ENCODE assay signal across 28 mouse cellular contexts in genomic region chr13:9697340-9697739, GRCm38 (mm10).
"Had no signal": no experiment of that assay in that cellular context is flagged by ENCODE, and none has a peak within 500 bp of the region (broad histone marks: within the 10 kb centered on the region; RNA-seq: fewer than 3 reads in every experiment).

No protein-coding gene starts in this region.

- H3K9me3 ChIP-seq: embryonic facial prominence, embryonic 10.5 days; embryonic facial prominence, embryonic 12.5 days; embryonic facial prominence, embryonic 13.5 days; embryonic facial prominence, embryonic 15.5 days; forebrain, embryonic 10.5 days; forebrain, embryonic 12.5 days; forebrain, embryonic 13.5 days; forebrain, embryonic 15.5 days had no signal

- H3K27me3 ChIP-seq: embryonic facial prominence, embryonic 12.5 days; embryonic facial prominence, embryonic 13.5 days; embryonic facial prominence, embryonic 15.5 days; forebrain, embryonic 12.5 days; forebrain, embryonic 13.5 days; forebrain, embryonic 15.5 days had no signal

- H3K4me2 ChIP-seq: embryonic facial prominence, embryonic 12.5 days; embryonic facial prominence, embryonic 13.5 days; embryonic facial prominence, embryonic 15.5 days; forebrain, embryonic 12.5 days; forebrain, embryonic 13.5 days; forebrain, embryonic 15.5 days had no signal

- DNase-seq: cerebellum, adult 2 months; cerebellum, adult 8-10 months; cerebellum, adult 9-10 months; cerebellum, adult 9-11 months; cerebellum, postnatal 10 days; cerebellum, postnatal 14 days; cerebellum, postnatal 25 days; cerebellum, postnatal 36 days; embryo, embryonic 11 days; forebrain, postnatal 0 days; gastrocnemius, adult 2 months; gastrocnemius, postnatal 10 days; gastrocnemius, postnatal 14 days; gastrocnemius, postnatal 25 days; gastrocnemius, postnatal 36 days; heart, adult 18-20 months; heart, adult 2 months had no signal

- H3K9ac ChIP-seq: embryonic facial prominence, embryonic 12.5 days; embryonic facial prominence, embryonic 13.5 days; embryonic facial prominence, embryonic 15.5 days; forebrain, embryonic 12.5 days; forebrain, embryonic 13.5 days; forebrain, embryonic 15.5 days; forebrain, postnatal 0 days had no signal

- H3K4me1 ChIP-seq: embryonic facial prominence, embryonic 10.5 days; embryonic facial prominence, embryonic 12.5 days; embryonic facial prominence, embryonic 13.5 days; embryonic facial prominence, embryonic 15.5 days; forebrain, embryonic 10.5 days; forebrain, embryonic 12.5 days; forebrain, embryonic 13.5 days; forebrain, embryonic 15.5 days had no signal

- H3K4me3 ChIP-seq: embryonic facial prominence, embryonic 10.5 days; embryonic facial prominence, embryonic 12.5 days; embryonic facial prominence, embryonic 13.5 days; embryonic facial prominence, embryonic 15.5 days; erythroblast, embryonic 14.5 days; forebrain, embryonic 10.5 days; forebrain, embryonic 12.5 days; forebrain, embryonic 13.5 days; forebrain, embryonic 15.5 days; gastrocnemius, adult 2 months; heart, adult 2 months had no signal

- ATAC-seq: forebrain, embryonic 13.5 days; forebrain, embryonic 14.5 days; forebrain, embryonic 15.5 days; forebrain, embryonic 16.5 days; forebrain, postnatal 0 days had no signal

- H3K27ac ChIP-seq: embryonic facial prominence, embryonic 10.5 days; embryonic facial prominence, embryonic 12.5 days; embryonic facial prominence, embryonic 13.5 days; embryonic facial prominence, embryonic 15.5 days; forebrain, embryonic 10.5 days; forebrain, embryonic 12.5 days; forebrain, embryonic 13.5 days; forebrain, embryonic 15.5 days; gastrocnemius, adult 2 months; heart, adult 2 months had no signal
